Mouse (Mus musculus): Measurements from ENCODE around the gene Vwa3a. TPM values are rescaled to one million over a fixed set of nuclear protein-coding genes. Genes with fewer than 3 reads are reported as not detected.

The Vwa3a gene
- polyA plus RNA-seq, 1 experiment from 2014 or later = 0.06 TPM

DNA sequence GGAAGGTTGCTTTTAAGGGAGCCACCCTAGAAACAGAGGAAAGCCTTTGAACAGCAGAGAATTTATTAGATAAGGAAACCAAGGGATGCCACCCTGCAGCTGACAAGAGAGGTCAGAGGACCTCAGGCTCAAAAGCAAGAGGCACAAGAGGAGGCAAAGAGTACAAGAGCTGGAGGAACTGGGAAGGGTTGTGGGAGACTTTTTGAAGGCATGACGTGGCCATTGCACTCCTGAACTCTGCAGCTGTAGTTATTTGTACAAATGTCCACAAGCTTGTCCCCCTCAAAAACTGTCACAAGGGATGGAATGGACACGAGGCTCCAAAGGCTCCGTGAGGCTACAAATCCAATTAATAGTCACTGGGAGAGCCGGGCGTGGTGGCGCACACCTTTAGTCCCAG is 5.5 kb downstream of the Vwa3a start:
- ChIA-PET CTCF (interaction anchor here (1.4 kb wide), 1 partner anchor 12 kb away, joined by 5 read pairs; no protein-coding TSS in a partner anchor), POLR2A (no interaction called here)
- ATAC-seq (no peak), DNase-seq (ENCODE audit: low read depth, low spot score) (no peak)
- no peaks in the 10 kb centered on the region for H3K27me3 ChIP-seq
- no peak for TF ChIP-seq CTCF (IDR thresholded peaks at IDR 0.05)
- in situ Hi-C loops (cut with MboI; ENCODE audit: low pct_unique_long_range_greater_than_20kb) = no loop called here

DNA sequence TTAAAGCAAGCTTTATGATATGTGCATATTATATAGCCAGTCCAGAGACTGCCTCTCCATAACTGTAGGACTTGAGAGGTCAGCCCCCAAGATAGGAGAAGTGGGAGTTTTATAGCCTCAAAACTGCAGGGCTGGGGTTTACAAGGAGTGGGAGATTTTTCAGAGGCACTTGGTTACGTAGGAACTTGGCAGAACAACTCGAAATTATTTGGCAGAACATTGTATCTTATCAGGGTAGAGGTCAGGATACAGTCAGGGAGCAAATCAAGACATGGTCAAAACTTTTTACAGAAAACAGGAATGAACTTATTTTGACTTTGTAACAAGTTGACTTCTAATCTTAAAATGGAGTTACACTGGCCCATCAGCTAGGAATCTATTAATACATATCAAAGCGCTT is 6.9 kb downstream of the Vwa3a start:
- DNase-seq (ENCODE audit: low read depth, low spot score) (no peak), ATAC-seq (no peak)
- in situ Hi-C loops (cut with MboI; ENCODE audit: low pct_unique_long_range_greater_than_20kb) = no loop called here
- POLR2A ChIA-PET = no interaction called here
- H3K27me3 ChIP-seq = no peaks in the 10 kb centered on the region
- CTCF ChIA-PET = no interaction called here
- no peak for TF ChIP-seq CTCF (IDR thresholded peaks at IDR 0.05)

DNA sequence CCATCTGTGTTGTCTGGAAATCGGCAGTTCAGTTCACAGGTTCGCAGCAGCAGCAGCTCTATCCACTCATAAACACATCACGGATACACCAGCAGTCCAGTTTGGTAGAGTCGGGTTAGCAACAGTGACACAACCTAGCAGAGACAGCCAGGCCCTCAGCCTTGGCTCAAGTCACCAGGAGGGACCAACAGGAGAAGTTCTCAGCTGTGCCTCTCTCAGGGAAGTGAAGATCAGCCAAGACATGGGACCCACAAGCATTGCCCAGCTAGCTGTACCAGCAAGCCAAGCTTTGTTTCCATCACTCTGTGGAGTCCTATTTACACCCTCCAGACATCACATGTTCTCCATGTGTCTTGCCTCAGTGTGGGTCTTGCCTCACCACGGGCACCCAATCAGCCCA is 7.7 kb downstream of the Vwa3a start:
- in situ Hi-C loops (cut with MboI; ENCODE audit: low pct_unique_long_range_greater_than_20kb) = no loop called here
- no peaks in the 10 kb centered on the region for H3K27me3 ChIP-seq
- TF ChIP-seq CTCF (IDR thresholded peaks at IDR 0.05) = no peak
- ATAC-seq = no peak
- ChIA-PET POLR2A (no interaction called here), CTCF (no interaction called here)
- no peak for DNase-seq (ENCODE audit: low read depth, low spot score)

- ChIA-PET CTCF (interaction anchor here (0.8 to 2.2 kb wide), 5 partner anchors 9 to 79 kb away, joined by 3 to 5 read pairs (median 3); partner anchors contain the start of genes Pdzd9 and Vwa3a), POLR2A (no interaction called here)
- in situ Hi-C loops (cut with MboI; ENCODE audit: low pct_unique_long_range_greater_than_20kb) = no loop called here
- no peak for TF ChIP-seq CTCF (IDR thresholded peaks at IDR 0.05)
- ATAC-seq = no peak
- no peak for DNase-seq (ENCODE audit: low read depth, low spot score)
- H3K27me3 ChIP-seq = no peaks in the 10 kb centered on the region
Measured at GRCm38 (mm10) chr7:120748478-120748877, 9.4 kb downstream of the Vwa3a start.

GRCm38 (mm10) chr7:120751330-120751729 is 12.2 kb downstream of the Vwa3a start:
- ATAC-seq (peak; percentile 38), DNase-seq (ENCODE audit: low read depth, low spot score) (peak; percentile 12)
- no peaks in the 10 kb centered on the region for H3K27me3 ChIP-seq
- TF ChIP-seq CTCF (IDR thresholded peaks at IDR 0.05) = no peak
- in situ Hi-C loops (cut with MboI; ENCODE audit: low pct_unique_long_range_greater_than_20kb) = loop anchor here (5.0 to 10.0 kb wide), 3 partner anchors 73 to 163 kb away; partner anchors contain the start of genes Pdzd9 and Polr3e
- CTCF ChIA-PET = interaction anchor here (0.9 to 1.4 kb wide), 3 partner anchors 13 to 81 kb away, joined by 3 to 4 read pairs (median 3); partner anchors contain the start of gene Pdzd9
- POLR2A ChIA-PET = no interaction called here

DNA sequence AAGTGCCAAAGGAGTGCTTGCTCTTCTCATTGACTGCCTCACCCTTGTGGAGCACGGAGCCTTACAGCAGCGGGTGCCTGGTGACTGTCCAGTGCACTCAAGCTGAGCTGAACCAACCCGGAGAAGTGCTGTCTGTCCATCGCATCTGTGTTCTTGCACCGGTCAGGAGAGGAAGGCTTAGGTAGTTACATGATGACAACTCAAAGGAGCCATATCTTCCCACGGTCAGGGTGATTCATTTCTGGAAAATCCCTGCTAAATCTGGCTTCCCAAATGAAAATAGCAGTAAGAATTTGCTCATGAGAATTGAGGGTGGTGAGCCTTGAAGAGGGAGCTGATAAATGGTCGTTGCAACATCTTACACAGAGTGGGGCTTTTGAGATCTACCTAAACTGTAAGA is 12.8 kb downstream of the Vwa3a start:
- POLR2A ChIA-PET = no interaction called here
- TF ChIP-seq CTCF (IDR thresholded peaks at IDR 0.05) = no peak
- no peaks in the 10 kb centered on the region for H3K27me3 ChIP-seq
- peak; percentile 57 for ATAC-seq
- in situ Hi-C loops (cut with MboI; ENCODE audit: low pct_unique_long_range_greater_than_20kb) = loop anchor here (5.0 to 10.0 kb wide), 3 partner anchors 73 to 163 kb away; partner anchors contain the start of genes Pdzd9 and Polr3e
- DNase-seq (ENCODE audit: low read depth, low spot score) = peak; percentile 94
- CTCF ChIA-PET = interaction anchor here (0.9 to 1.4 kb wide), 4 partner anchors 14 to 82 kb away, joined by 3 to 4 read pairs (median 3); partner anchors contain the start of gene Pdzd9

DNA sequence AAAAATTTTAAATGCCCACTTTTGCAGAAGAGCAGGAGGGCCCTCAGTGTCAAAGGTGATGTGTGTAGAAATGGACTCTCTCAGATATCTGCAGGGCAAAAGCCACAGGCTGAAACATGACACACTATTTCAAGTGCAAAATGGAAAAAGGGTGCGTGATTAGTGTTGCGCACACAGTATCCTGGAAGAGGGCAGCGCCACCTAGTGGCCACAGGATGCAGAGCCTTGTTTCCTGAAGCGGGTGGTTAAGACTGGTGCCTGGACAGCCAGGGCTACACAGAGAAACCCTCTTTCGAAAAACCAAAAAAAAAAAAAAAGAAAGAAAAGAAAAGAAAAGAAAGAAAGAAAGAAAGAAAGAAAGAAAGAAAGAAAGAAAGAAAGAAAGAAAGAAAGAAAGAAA is 15.6 kb downstream of the Vwa3a start:
- no peaks in the 10 kb centered on the region for H3K27me3 ChIP-seq
- DNase-seq (ENCODE audit: low read depth, low spot score) (peak; percentile 42), ATAC-seq (peak; percentile 60)
- ChIA-PET CTCF (interaction anchor here (1.0 to 1.5 kb wide), 4 partner anchors 11 to 85 kb away, joined by 3 to 4 read pairs (median 4); partner anchors contain the start of gene Pdzd9), POLR2A (no interaction called here)
- in situ Hi-C loops (cut with MboI; ENCODE audit: low pct_unique_long_range_greater_than_20kb) = loop anchor here (5.0 to 10.0 kb wide), 3 partner anchors 70 to 160 kb away; partner anchors contain the start of genes Pdzd9 and Polr3e
- peak; percentile 87 for TF ChIP-seq CTCF (IDR thresholded peaks at IDR 0.05)

GRCm38 (mm10) chr7:120767369-120767768 is 28.3 kb downstream of the Vwa3a start:
- ChIA-PET POLR2A (no interaction called here), CTCF (no interaction called here)
- ATAC-seq (no peak), DNase-seq (ENCODE audit: low read depth, low spot score) (no peak)
- no peaks in the 10 kb centered on the region for H3K27me3 ChIP-seq
- in situ Hi-C loops (cut with MboI; ENCODE audit: low pct_unique_long_range_greater_than_20kb) = no loop called here
- no peak for TF ChIP-seq CTCF (IDR thresholded peaks at IDR 0.05)

- no peak for ATAC-seq
- peaks cover 2% of the 10 kb centered on the region for H3K27me3 ChIP-seq
- POLR2A ChIA-PET = interaction anchor here (0.7 kb wide), 1 partner anchor 235 kb away, joined by 3 read pairs; no protein-coding TSS in a partner anchor
Measured at GRCm38 (mm10) chr7:120771389-120771788, 32.3 kb downstream of the Vwa3a start.

GRCm38 (mm10) chr7:120778012-120778411 is 38.9 kb downstream of the Vwa3a start:
- ChIA-PET CTCF (no interaction called here), POLR2A (interaction anchor here (0.7 kb wide), 1 partner anchor 111 kb away, joined by 5 read pairs; no protein-coding TSS in a partner anchor)
- no peak for DNase-seq (ENCODE audit: low read depth, low spot score)
- no peak for ATAC-seq
- TF ChIP-seq CTCF (IDR thresholded peaks at IDR 0.05) = no peak
- H3K27me3 ChIP-seq = peaks cover 15% of the 10 kb centered on the region
- in situ Hi-C loops (cut with MboI; ENCODE audit: low pct_unique_long_range_greater_than_20kb) = no loop called here

More at GRCm38 (mm10) chr7:120771389-120771788, 32.3 kb downstream of the Vwa3a start:
- no peak for TF ChIP-seq CTCF (IDR thresholded peaks at IDR 0.05)
- CTCF ChIA-PET = interaction anchor here (2.2 kb wide), 1 partner anchor 14 kb away, joined by 8 read pairs; no protein-coding TSS in a partner anchor
- in situ Hi-C loops (cut with MboI; ENCODE audit: low pct_unique_long_range_greater_than_20kb) = no loop called here
- no peak for DNase-seq (ENCODE audit: low read depth, low spot score)

- CTCF ChIA-PET = no interaction called here
- in situ Hi-C loops (cut with MboI; ENCODE audit: low pct_unique_long_range_greater_than_20kb) = no loop called here
- no peaks in the 10 kb centered on the region for H3K27me3 ChIP-seq
- POLR2A ChIA-PET = no interaction called here
- DNase-seq (ENCODE audit: low read depth, low spot score) (no peak), ATAC-seq (no peak)
- TF ChIP-seq CTCF (IDR thresholded peaks at IDR 0.05) = no peak
Measured at GRCm38 (mm10) chr7:120795544-120795943, 56.4 kb downstream of the Vwa3a start.

All from Patski (cell line).